8 mouse cellular contexts compared by ENCODE assay signal in genomic region chr12:112976371-112977073, GRCm38 (mm10). TPM values are rescaled to one million over a fixed set of nuclear protein-coding genes. Genes with fewer than 3 reads are reported as not detected.
DNase-seq lines count a peak whose midpoint lies in the region; ATAC-seq and TF ChIP-seq lines count a peak whose summit lies in the region.

TSS of gene Btbd6 (plus strand) at chr12:112976482.

- no peaks in the 10 kb centered on the region for H3K9me3 ChIP-seq in G1E (replicated peaks)
- H3K9me3 ChIP-seq in lung, embryonic 15.5 days: no peaks in the 10 kb centered on the region

- H3K27me3 ChIP-seq in G1E (ENCODE audit: insufficient read depth, low read length): no peaks in the 10 kb centered on the region
- H3K27me3 ChIP-seq in lung, embryonic 15.5 days: no peaks in the 10 kb centered on the region
- no peaks in the 10 kb centered on the region for H3K27me3 ChIP-seq in thymus, adult 2 months (ENCODE audit: control insufficient read depth, insufficient read depth, low read length)

- peak; percentile 51; the same call in 1 of the 2 replicates for TF ChIP-seq POLR2A in thymus, adult 2 months (IDR thresholded peaks at IDR 0.05; ENCODE audit: control insufficient read depth, extremely low read depth, insufficient read depth, low read length, poor library complexity)

- peaks cover 31% of the 10 kb centered on the region for H3K4me1 ChIP-seq in G1E (ENCODE audit: insufficient read depth, low read depth, low read length)
- peaks cover 15% of the 10 kb centered on the region for H3K4me1 ChIP-seq in lung, embryonic 15.5 days
- peaks cover 9% of the 10 kb centered on the region for H3K4me1 ChIP-seq in thymus, adult 2 months (replicated peaks; ENCODE audit: control insufficient read depth, insufficient read depth, low read length)

- peak; percentile 82 for ATAC-seq in G1E (ENCODE audit: extremely low read depth, insufficient number of reproducible peaks, low FRiP score, poor library complexity, severe bottlenecking)
- peak; percentile 95 for ATAC-seq in lung, embryonic 15.5 days (ENCODE audit: borderline replicate concordance, extremely low read depth, low FRiP score, low TSS enrichment)

- H3K9ac ChIP-seq in lung, embryonic 15.5 days: peak within 1 kb of the TSS; percentile 88

- H3K27ac ChIP-seq in lung, embryonic 15.5 days: peak within 1 kb of the TSS; percentile 93
- no peak within 1 kb of the TSS for H3K27ac ChIP-seq in thymus, adult 2 months (ENCODE audit: control insufficient read depth, insufficient read depth, low read length)

- H3K4me3 ChIP-seq in G1E (ENCODE audit: low read depth, low read length): peak within 1 kb of the TSS; percentile 78
- H3K4me3 ChIP-seq in lung, embryonic 15.5 days: peak within 1 kb of the TSS; percentile 71
- H3K4me3 ChIP-seq in thymus, adult 2 months (ENCODE audit: control insufficient read depth, insufficient read depth, low read length): peak within 1 kb of the TSS; percentile 77

- WGBS in lung, embryonic 15.5 days: under 1% methylated on average over 77 of the region's 80 CpGs
- under 1% methylated on average over 80 of the region's 80 CpGs for WGBS in thymus, adult 2 months

- H3K36me3 ChIP-seq in G1E (replicated peaks): peaks cover 90% of the 10 kb centered on the region
- peaks cover 58% of the 10 kb centered on the region for H3K36me3 ChIP-seq in lung, embryonic 15.5 days
- peaks cover 34% of the 10 kb centered on the region for H3K36me3 ChIP-seq in thymus, adult 2 months (ENCODE audit: control insufficient read depth, insufficient read depth, low read length)

- TF ChIP-seq CTCF in G1E (IDR thresholded peaks at IDR 0.05; ENCODE audit: low read depth, low read length): peak; percentile 30; the same call in 1 of the 2 replicates
- peak; percentile 95 for TF ChIP-seq CTCF in thymus, adult 2 months (IDR thresholded peaks at IDR 0.05; ENCODE audit: borderline replicate concordance, control insufficient read depth, extremely low read depth, insufficient read depth, low read length, poor library complexity)

- DNase-seq in G1E (ENCODE audit: low spot score): peak; percentile 99
- peak; percentile 94 for DNase-seq in cerebellum, adult 9-10 months
- peak; percentile 83 for DNase-seq in forelimb bud, embryonic 11.5 days (ENCODE audit: low read depth, low spot score)
- peak; percentile 91 for DNase-seq in heart, postnatal 4 days
- DNase-seq in layer of hippocampus, adult 8-10 months (ENCODE audit: low spot score in 2 of 2): peak; percentile 84 to 85
- DNase-seq in ovary, adult 18-20 months (ENCODE audit: low spot score): peak; percentile 82
- DNase-seq in thymus, adult 2 months: peak; percentile 92

- peak within 1 kb of the TSS; percentile 85 for H3K4me2 ChIP-seq in lung, embryonic 15.5 days

RNA-seq across cellular contexts. Expression of gene Btbd6, which starts in this region (rescaled TPM):
- total RNA-seq in G1E (2014; fragmentation: Nextera tagmentation) (9.0 and 15.9 TPM in 2 replicates), G1E (2017) (10.2 and 11.1 TPM in 2 replicates)
- 68.3 and 101 TPM in 2 replicates for polyA plus RNA-seq in G1E (2012)
- 10 to 100 TPM; 26.0 to 28.1 TPM for total RNA-seq in heart, postnatal 4 days (2021)
- total RNA-seq in layer of hippocampus, adult 8-10 months (2022): 10 to 100 TPM; 55.3 to 61.7 (median 58.9) TPM
- polyA plus RNA-seq in lung, embryonic 15.5 days (2015; fragmentation: Nextera tagmentation; extraction: Ambion mirVana): 25.7 and 28.1 TPM in 2 replicates
- 69.7 and 87.6 TPM in 2 replicates for polyA plus RNA-seq in thymus, adult 2 months (2012; rRNA removed)
